Mouse (Mus musculus): Measurements from ENCODE around the gene Olfr474.
"Not testable (repeated sequence)": the region's sequence is repeated elsewhere in the genome, so short reads cannot be mapped to it uniquely, and the experiment has no call there.

The Olfr474 gene

DNA sequence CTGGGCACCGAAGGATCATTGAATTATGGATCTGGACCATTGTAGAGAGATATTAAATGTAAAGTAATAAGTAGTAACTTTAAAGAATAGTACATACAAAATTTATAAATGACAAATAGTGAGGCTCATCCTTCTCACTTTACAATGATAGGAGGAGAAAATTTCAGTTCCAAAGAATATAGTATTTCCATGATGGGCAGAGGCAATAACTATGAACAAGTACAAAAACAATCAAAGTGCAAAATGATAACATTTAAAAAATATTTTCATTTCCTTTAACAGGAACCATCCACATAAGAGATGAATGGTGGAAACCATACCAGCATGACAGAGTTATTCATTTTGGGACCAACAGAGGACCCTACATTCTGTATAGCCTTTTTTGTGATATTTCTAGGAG, at the start of gene Olfr474:
Gene Olfr474 (plus strand): TSS at position 301 of the 400 bp plus-strand sequence.
- DNase-seq (ENCODE audit: low read depth), result no peak

DNA sequence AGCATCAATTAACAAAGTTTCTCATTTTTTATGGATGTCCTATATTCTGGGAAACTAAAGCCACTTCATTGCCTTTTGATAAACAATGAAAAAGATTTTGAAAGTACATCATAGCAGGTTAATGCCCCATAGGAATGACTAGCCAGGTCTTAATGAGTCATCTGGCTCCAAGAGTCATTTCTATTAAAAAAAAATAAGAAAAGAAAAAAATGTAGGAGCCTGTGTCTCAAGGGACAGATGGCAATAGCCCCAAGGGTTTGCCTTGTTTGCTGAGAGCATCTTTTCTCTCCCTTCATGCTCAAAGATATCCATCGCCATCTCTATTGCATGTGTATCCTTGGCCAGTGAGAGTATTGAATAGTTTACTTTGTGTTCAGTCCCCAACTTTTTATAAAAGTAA, 24.3 kb upstream of the Olfr474 start, which contains the start of gene Olfr473:
Gene Olfr473 (plus strand): TSS at position 301 of the 400 bp plus-strand sequence.
- no peak for DNase-seq (ENCODE audit: low read depth)

DNA sequence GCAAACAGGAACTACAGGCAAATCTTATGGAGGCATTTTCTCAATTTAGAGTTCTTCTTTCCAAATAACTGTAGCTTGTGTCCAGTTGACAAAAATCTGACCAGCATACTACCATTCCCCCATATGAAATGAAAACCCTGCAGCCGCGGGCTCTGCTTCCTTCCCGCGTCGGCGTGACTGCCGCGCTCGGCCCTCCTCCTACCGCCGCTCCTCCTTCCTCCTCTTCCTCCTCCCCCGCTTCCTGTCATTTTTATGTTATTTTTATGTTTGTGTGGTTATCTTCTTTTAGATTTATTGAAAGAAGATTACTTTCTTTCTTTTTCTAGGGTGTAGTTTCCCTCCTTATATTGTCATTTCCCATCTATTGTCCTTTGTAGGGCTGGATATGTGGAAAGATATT, 1.9 kb upstream of the Olfr474 start:
- DNase-seq (ENCODE audit: low read depth), result not testable (repeated sequence)

DNA sequence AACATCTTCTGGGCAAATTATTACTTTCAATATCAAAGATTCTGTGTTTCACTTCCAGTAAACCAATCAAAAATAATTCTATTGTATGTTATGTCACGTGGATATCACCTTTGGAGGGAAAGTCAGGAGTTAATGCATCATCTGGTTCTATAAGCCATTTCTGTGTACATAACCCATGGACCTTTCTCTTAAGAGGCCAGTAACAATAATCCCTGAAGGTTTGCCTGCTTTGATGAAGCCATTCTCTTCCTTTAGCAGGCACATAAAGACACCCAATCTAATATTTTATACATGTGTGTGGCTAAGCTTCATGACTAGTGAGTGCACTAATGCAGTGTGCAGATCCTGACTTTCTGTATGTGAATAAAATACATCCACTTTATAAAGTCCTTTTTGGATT, 10.1 kb downstream of the Olfr474 start, which contains the start of gene Olfr476:
Gene Olfr476 (plus strand): TSS at position 301 of the 400 bp plus-strand sequence.
- no peak for DNase-seq (ENCODE audit: low read depth)

DNA sequence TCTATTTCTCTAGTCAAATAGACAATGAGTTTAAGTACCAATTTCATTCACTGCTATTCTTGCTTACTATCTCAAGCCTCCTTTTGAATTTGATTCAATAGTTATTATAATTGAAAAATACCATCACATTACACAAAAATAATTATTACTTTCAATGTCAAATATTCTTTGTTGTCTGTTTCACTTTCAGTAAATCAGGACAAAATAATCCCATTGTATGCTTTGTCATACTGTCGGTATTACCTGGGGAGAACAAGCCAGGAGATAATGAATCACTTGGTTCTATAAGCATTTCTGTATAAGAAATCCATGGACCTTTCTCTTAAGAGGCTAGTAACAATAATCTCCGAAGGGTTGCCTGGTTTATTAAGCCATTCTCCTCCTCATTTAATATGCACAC, 31.9 kb downstream of the Olfr474 start, which contains the start of gene Olfr477:
Gene Olfr477 (plus strand): TSS at position 301 of the 400 bp plus-strand sequence.
- DNase-seq (ENCODE audit: low read depth), result no peak
